Mouse (Mus musculus): Measurements from ENCODE around the gene Lrguk.

Gene Lrguk

DNA sequence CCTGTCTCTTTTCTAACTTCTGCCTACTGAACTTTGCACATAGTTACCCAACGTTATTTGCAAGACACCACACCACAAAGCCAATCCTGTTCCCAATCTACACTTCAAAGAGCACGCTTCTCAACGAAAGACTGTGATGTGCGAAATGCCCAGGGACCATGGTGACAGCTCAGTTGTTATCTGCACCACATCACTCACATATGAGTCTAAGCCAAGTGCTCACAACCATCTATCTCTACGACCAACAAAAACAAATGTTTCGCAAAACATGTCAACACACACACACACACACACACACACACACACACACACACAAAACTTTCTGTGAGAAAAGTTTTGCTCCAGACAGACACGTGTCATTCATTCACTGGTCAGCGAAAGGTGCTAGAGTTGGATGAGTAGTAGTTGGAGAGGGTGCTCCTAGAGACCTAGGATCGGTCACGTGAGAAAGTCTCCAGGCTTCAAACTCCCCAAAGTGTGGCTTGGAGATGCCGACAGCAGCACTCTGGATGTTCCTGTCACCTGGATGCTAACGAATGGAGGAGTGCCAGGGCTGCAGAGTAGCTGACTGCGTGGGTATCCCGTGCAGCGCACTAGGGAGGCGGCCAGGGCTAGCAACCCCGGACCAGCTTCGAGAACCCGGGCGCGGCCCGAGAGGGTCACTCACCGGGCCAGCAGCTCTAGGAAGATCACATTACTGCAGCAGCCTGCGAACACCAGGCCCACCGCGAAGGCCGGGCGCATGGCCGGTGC, 147.0 kb downstream of the Lrguk start:
- DNase-seq (ENCODE audit: low read depth, low spot score) = peak; percentile 53

DNA sequence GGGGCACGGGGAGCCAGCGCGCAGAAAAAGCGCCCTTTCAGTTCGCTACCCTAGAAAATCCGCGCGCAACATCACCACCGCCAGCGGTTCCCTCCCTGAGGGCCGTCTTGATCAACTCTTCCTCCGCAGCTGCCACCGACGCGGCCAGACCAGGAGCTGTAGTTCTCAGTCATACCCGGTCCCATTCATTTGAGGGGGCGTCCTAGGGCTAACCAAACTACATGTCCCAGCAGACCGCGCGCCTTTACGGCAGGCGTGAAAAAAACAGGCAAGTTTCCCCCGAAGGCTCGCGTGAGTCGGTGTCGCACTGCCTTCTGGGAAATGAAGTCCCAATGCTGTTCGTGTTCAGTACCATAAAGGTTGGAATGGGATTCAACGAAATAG, 147.6 kb downstream of the Lrguk start, which contains the start of gene Slc35b4:
Gene Slc35b4, minus strand, starts transcription at position 248 of the 384 bp plus-strand sequence.
- peak; percentile 99 for DNase-seq (ENCODE audit: low read depth, low spot score)

DNA sequence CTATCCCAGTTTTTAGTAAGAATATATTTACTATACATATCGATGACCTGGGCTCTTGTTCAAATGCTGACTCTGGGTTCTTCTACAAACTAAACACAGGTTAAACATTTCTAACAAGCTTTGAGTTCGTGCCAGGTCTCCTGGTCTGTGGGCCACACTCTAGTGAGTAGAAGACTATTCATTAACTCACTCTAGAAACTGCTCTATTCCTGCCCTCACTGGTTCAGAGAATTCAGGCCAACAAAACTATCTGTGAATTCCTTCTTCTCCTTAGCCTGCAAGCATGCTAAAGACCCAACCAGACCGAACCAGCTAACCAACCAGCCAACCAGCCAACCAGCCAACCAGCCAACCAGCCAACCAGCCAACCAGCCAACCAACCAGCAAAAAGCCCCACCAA, 149.8 kb downstream of the Lrguk start:
- DNase-seq (ENCODE audit: low read depth, low spot score) = no peak

DNA sequence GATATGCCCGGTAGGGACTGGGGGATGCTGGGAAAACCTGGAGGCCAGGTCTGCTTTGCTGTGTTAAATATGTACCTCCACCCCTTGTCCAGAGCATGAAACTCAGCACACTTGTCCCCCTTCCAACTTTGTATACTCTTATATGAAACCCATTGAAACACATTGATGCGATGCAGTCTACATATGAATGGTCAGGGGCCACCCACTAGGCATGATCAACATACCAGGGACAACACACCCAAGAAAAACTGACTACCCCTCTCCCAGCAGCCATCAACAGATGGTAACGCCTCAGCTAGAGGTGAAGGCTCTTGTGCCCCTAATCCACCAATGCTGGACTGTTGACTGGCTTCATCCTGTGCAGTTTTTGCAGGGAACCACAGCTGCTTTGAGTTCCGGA, 150.7 kb downstream of the Lrguk start:
- DNase-seq (ENCODE audit: low read depth, low spot score) = no peak

DNA sequence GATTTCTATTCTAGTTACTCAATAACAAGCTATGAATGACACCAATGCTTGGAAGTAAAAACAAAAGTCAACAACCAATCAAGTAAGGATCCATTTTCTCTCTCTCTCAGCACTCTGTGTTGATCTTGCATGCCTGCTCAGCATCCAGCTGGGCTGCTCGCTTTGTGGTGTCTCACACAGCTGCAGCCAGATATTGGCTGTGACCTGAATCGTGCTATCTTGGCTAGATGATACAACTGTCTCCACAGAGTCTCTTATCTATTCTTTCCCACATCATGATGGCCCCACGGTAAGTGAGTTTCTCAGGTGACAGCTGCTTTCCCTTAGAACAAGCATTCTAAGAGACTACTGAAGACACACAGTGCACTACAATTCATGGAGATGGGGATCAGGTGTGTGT, 152.7 kb downstream of the Lrguk start:
- peak; percentile 20 for DNase-seq (ENCODE audit: low read depth, low spot score)

DNA sequence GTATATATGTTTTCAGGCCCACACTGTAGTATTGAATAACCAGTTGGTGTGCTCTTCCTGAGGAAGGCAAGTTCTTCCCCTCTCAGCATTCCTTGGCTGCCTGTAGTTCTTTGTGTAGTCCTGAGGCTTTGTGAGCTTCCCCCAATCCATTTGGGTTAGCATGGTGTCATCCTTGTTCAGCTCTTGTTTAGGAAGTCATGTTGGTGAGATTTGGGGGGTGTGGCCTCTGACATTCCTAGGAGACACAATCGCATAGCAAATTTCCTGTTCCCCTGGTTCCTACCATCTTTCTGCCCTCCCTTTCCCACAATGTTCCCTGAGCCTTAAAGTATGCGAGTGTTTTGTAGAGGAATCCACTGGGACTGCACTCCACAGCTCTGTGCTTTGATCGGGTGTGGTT, 154.1 kb downstream of the Lrguk start:
- DNase-seq (ENCODE audit: low read depth, low spot score) = no peak

All from brain, adult 2 months (tissue).